Mouse (Mus musculus) forebrain, embryonic 15.5 days (tissue): ENCODE measurements at regions not wholly inside any gene's neighbourhood (a gene's known extent, or its start where the extent isn't known, plus 50 kb on each side); places are given as distances from the start of the nearest gene placed in this dataset.

Experiments used
- ATAC-seq: fragments of 200-750 bp; cut with Nextera tagmentation; replicated peaks from 2 replicates; pipeline ENCODE4 v1.8.0; 2017; ENCODE audit warnings: mild to moderate bottlenecking, moderate TSS enrichment, moderate library complexity
- H3K27ac ChIP-seq: fragments of 300-500 bp; sonication (generic); replicated peaks from 2 replicates; pipeline ENCODE4 v1.5.1; 2015; ENCODE audit warnings: mild to moderate bottlenecking, inconsistent platforms
- H3K27me3 ChIP-seq: fragments of 300-500 bp; sonication (generic); 2 replicates; pipeline ENCODE4 v1.6.1; 2015; ENCODE audit warnings: inconsistent platforms
- H3K36me3 ChIP-seq: fragments of 300-500 bp; sonication (generic); 2 replicates; pipeline ENCODE4 v1.6.1; 2015; ENCODE audit warnings: mild to moderate bottlenecking, inconsistent platforms
- H3K4me1 ChIP-seq: fragments of 300-500 bp; sonication (generic); 2 replicates; pipeline ENCODE4 v1.6.1; 2015; ENCODE audit warnings: inconsistent platforms
- H3K4me2 ChIP-seq: fragments of 300-500 bp; sonication (generic); replicated peaks from 2 replicates; pipeline ENCODE4 v1.6.1; 2015; ENCODE audit warnings: mild to moderate bottlenecking, inconsistent platforms
- H3K4me3 ChIP-seq: fragments of 300-500 bp; sonication (generic); 2 replicates; pipeline ENCODE4 v1.5.1; 2015; ENCODE audit warnings: mild to moderate bottlenecking, inconsistent platforms
- H3K9ac ChIP-seq: fragments of 300-500 bp; sonication (generic); replicated peaks from 2 replicates; pipeline ENCODE4 v1.6.1; 2015; ENCODE audit warnings: mild to moderate bottlenecking, inconsistent platforms
- H3K9me3 ChIP-seq: fragments of 300-500 bp; sonication (generic); 2 replicates; pipeline ENCODE4 v1.6.1; 2016; ENCODE audit warnings: inconsistent platforms
- WGBS: fragments of 180-500 bp; shearing (Covaris S2); methylation state at CpG from one replicate; pipeline ENCODE4 v1.1.7; 2015; ENCODE audit warnings: mixed read lengths; 5-methylcytosine and 5-hydroxymethylcytosine counted together

DNA sequence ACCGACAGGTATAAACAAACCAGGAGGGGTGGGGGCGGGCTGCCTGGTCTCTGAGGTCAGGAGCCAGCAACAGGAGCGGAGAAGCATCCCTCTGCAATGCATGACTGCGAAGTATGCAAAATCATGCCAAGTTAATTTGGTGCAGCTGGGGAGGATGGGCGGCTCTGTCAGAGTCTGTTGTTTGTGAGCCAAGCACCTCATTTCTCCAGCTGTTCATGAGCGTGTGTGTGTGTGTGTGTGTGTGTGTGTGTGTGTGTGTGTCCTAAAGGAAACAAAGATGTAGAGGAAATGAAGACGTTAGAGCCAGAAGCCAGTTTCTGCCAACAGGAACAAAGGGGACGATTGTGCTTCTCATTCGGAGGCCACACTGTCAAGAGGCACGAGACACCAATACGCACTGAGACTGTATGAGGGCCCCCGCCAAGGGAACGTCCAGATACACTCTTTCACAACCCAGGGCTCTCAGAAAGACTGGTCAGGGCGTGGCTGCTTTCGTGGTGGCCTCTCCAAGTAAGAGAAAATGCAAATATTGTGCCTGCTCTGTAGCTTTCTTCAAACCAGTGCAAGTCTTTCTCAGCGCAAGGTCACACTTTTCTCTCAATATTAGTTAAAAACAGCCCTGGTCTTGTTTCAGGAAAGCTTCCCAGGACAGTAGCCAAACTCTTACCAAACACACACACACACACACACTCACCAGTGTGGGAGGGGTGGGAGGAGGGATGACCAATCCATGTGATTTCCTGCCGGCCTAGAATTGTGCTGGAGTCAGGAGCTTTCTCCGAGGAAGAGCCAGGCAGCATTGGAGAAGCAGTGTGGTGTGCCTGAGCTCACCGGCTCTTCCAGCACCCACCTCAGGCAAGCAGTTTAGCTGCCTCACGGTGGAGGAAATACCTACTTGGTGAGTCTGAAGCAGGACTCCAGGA is 80.8 kb downstream of the Vcpkmt start:
- H3K9me3 ChIP-seq: no peaks in the 10 kb centered on the region
- H3K4me3 ChIP-seq: no peak overlapping the region
- no peaks in the 10 kb centered on the region for H3K27me3 ChIP-seq
- H3K9ac ChIP-seq: no peak overlapping the region
- H3K27ac ChIP-seq: peak overlapping the region; percentile 86
- H3K36me3 ChIP-seq: no peaks in the 10 kb centered on the region
- H3K4me1 ChIP-seq: peaks cover 31% of the 10 kb centered on the region
- WGBS: 22% methylated on average over 20 of the region's 20 CpGs
- ATAC-seq: peak; percentile 77
- 0 out of 2 replicates have a peak overlapping the region, but pooled peaks have one; percentile 5 for H3K4me2 ChIP-seq

DNA sequence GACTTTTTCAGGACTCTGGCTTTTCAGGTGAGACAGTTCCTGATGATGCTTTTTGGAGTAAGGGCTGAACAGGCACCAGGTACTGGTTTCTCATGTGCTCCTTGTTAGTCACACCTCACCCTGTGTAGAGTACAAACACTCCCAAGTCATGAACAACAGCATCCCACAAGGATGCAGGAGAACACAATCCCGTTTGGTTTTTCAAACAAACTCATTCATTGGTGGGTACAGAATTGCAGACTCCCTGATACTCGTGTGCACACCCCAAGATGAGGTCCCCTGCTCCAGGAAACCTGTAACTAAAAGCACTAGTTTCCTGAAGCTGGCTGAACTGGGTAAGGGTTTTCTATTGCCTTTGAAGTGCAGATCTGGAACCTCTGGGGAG is 81.5 kb downstream of the Vcpkmt start:
- no peak overlapping the region for H3K4me2 ChIP-seq
- H3K4me3 ChIP-seq: no peak overlapping the region
- ATAC-seq: peak; percentile 5; the same call in 1 of the 2 replicates
- no peaks in the 10 kb centered on the region for H3K36me3 ChIP-seq
- peak overlapping the region; percentile 86 for H3K27ac ChIP-seq
- no peak overlapping the region for H3K9ac ChIP-seq
- 31% methylated on average over 2 of the region's 2 CpGs for WGBS
- H3K4me1 ChIP-seq: peaks cover 35% of the 10 kb centered on the region
- H3K9me3 ChIP-seq: no peaks in the 10 kb centered on the region
- no peaks in the 10 kb centered on the region for H3K27me3 ChIP-seq

DNA sequence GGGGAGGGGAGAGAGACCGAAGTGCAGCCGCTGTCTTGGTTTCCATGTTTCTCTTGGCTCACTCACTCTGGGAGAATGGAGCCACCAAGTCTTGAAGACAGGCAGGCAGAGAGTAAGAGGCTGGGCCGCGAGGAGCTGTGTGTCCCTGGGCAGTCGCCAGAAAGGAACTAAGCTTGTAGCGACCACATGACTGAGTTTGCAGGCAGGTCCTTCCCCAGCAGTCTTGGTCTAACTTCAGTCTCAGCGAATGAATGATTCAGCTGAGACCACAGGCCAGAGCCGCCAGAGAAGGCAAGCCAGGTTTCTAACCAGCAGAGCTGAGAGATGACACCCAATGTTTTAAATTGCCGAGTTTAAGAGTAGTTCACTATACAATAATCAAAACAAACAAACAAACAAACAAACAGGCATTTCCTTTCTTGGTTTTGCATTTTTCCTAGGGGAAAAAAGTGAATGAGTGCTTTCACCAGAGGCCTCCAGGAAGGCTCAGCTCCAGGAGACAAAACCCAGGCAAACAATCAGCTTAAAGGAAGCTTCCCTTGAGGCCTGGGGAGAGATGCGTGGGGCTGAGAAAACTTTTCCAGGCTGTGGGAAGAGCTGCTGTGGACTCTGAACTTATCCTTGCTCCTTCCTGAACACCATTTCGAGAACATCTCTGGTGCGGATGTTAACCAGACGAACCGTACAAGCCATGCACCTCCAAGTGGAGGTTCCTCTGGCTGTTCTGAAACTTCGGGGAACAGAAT is 82.1 kb downstream of the Vcpkmt start:
- no peak overlapping the region for H3K4me2 ChIP-seq
- no peaks in the 10 kb centered on the region for H3K27me3 ChIP-seq
- H3K9me3 ChIP-seq: no peaks in the 10 kb centered on the region
- H3K27ac ChIP-seq: peak overlapping the region; percentile 86
- no peaks in the 10 kb centered on the region for H3K36me3 ChIP-seq
- 67% methylated on average over 15 of the region's 15 CpGs for WGBS
- H3K4me3 ChIP-seq: no peak overlapping the region
- ATAC-seq: no peak
- H3K9ac ChIP-seq: no peak overlapping the region
- peaks cover 35% of the 10 kb centered on the region for H3K4me1 ChIP-seq

DNA sequence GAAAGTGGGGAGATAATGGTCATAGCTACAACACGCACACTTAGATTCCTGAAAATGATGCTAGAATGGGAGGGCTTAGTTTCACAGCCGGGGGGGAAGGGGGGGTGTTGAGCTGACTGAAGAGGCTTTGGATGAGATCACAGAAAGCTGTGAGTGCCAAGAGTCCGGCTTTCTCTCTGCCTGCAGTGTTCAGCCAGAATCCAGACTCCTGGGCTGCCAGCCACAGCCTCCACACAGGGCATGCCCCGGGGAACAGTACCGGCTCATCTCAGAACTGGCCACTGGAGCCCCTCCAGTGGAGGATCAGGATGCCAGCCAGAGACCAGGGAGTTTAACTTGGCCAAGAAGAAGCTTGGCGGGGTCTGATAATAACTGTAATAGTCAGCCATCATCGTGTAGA is 85.7 kb downstream of the Vcpkmt start:
- H3K4me3 ChIP-seq: no peak overlapping the region
- H3K4me1 ChIP-seq: peaks cover 39% of the 10 kb centered on the region
- H3K4me2 ChIP-seq: no peak overlapping the region
- peak overlapping the region; percentile 51 for H3K27ac ChIP-seq
- H3K27me3 ChIP-seq: no peaks in the 10 kb centered on the region
- H3K9me3 ChIP-seq: no peaks in the 10 kb centered on the region
- ATAC-seq: peak; percentile 77
- no peak overlapping the region for H3K9ac ChIP-seq
- H3K36me3 ChIP-seq: no peaks in the 10 kb centered on the region
- WGBS: 51% methylated on average over 7 of the region's 7 CpGs

DNA sequence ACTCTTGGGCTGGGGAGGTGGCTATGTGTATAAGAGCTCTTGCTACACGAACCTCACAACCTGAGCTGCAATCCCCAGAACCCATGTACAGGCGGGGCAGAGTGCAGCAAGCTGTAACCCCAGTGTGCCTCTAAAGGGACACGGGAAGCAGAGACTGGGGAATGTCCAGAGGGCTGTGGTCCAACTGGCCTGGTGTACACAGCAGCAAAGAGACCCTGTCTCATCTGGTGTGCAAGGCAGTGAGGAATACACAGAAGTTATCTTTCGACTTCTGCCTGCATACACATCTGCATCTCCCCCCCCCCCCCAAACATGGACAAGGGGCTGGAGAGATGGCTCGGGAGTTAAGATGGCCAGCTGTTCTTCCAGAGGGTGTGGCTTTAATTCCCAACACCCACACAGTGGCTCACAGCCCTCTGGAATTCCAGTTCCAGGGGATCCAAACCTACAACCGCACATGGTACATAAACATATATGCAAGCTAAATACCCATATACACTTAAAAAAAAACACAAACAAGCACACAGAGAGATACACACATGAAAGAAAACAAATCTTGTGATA is 86.4 kb downstream of the Vcpkmt start:
- Histone ChIP-seq H3K4me2 (no peak overlapping the region), H3K27me3 (no peaks in the 10 kb centered on the region), H3K36me3 (no peaks in the 10 kb centered on the region), H3K4me1 (peaks cover 32% of the 10 kb centered on the region), H3K27ac (no peak overlapping the region), H3K9ac (no peak overlapping the region), H3K9me3 (no peaks in the 10 kb centered on the region), H3K4me3 (no peak overlapping the region)
- ATAC-seq: no peak
- WGBS: 83% methylated on average over 6 of the region's 6 CpGs

DNA sequence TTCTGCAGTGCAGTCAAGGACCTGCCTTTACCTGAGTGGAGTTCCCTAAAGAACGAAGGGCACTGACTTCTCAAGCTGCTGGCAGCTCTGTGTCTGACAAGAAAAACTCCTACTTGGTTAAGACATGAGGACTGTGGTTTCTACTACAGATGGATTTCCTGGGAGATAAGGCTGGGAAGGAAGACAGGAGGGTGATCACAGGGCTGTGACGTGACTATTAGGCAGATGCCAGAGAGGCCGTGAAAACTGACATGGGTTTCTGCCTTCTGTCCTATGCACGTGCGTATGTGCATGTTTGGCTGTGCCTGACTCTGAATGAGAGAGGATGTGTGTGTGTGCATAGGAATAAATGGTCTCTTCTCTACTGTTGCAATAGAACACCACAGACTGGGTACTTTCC is 87.1 kb downstream of the Vcpkmt start:
- Histone ChIP-seq H3K4me1 (peaks cover 25% of the 10 kb centered on the region), H3K9me3 (no peaks in the 10 kb centered on the region), H3K36me3 (no peaks in the 10 kb centered on the region), H3K4me2 (no peak overlapping the region), H3K27me3 (no peaks in the 10 kb centered on the region), H3K27ac (no peak overlapping the region), H3K9ac (no peak overlapping the region), H3K4me3 (no peak overlapping the region)
- ATAC-seq: no peak
- 79% methylated on average over 5 of the region's 5 CpGs for WGBS

DNA sequence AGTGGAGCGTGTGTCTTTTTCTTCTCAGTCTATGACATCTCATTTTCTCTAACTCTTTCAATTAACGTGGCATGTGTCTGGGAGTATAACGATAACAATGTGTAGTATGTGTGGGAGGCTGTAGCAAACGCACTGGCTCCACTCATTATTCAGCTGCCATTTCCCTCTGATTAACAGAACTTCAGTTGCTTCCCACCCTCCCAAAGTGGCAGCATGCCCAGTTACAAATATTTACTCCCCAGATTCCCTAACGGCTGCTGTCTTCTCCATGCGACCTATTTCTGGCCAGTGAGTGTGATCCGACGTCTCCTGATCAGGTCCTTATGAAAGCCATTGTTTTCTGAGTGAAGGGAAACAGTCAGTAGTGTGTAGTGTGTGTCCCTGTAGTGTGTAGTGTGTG is 88.2 kb downstream of the Vcpkmt start:
- no peak overlapping the region for H3K9ac ChIP-seq
- no peaks in the 10 kb centered on the region for H3K9me3 ChIP-seq
- H3K4me1 ChIP-seq: peaks cover 23% of the 10 kb centered on the region
- no peak overlapping the region for H3K27ac ChIP-seq
- H3K27me3 ChIP-seq: no peaks in the 10 kb centered on the region
- H3K4me2 ChIP-seq: no peak overlapping the region
- ATAC-seq: peak; percentile 45; the same call in 1 of the 2 replicates
- no peak overlapping the region for H3K4me3 ChIP-seq
- 39% methylated on average over 8 of the region's 8 CpGs for WGBS
- H3K36me3 ChIP-seq: no peaks in the 10 kb centered on the region

DNA sequence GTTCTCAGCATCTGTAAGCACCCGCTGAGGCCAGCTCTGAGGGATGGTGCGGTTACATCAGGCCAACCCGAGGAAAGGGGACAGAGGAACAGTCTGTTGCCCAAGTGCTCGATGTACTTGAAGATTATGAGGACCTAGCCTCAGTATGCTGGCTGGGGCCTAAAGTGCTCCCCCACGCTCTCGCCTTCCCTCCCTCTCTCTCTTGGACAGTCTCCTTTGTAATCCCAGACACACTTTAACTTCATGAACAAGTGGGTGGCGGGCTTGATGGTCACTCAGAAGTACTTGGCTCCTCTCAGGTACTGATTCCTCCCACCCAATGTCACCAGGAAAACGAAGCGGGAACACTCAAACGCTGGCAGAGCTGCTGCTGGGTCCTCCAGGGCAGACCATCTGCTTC is 93.1 kb downstream of the Vcpkmt start:
- H3K4me2 ChIP-seq: no peak overlapping the region
- H3K4me1 ChIP-seq: peaks cover 16% of the 10 kb centered on the region
- H3K27ac ChIP-seq: no peak overlapping the region
- no peaks in the 10 kb centered on the region for H3K9me3 ChIP-seq
- no peak overlapping the region for H3K9ac ChIP-seq
- no peak for ATAC-seq
- H3K36me3 ChIP-seq: no peaks in the 10 kb centered on the region
- no peak overlapping the region for H3K4me3 ChIP-seq
- H3K27me3 ChIP-seq: no peaks in the 10 kb centered on the region
- 88% methylated on average over 10 of the region's 10 CpGs for WGBS

DNA sequence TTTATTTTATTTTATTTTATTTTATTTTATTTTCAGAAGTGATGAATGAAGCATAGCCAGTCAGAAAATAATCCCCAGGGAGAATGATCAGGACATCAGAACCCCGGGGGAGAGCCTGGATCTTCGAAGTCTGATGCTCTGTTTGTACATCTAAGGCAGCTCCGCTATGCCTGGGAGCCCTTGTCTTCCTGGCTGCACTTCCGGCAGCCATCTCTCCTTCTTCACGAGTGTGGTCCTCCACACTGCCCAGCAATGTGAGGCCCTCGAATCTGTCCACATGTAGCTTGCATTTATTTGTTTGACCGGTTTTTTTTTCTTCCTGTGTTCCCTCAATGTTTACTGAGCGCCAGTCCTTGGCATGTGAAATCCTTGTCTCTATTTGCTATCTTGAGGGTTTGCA is 95.9 kb downstream of the Vcpkmt start:
- Histone ChIP-seq H3K27ac (no peak overlapping the region), H3K4me2 (no peak overlapping the region), H3K9ac (no peak overlapping the region), H3K4me3 (no peak overlapping the region), H3K9me3 (no peaks in the 10 kb centered on the region), H3K4me1 (peaks cover 8% of the 10 kb centered on the region), H3K36me3 (no peaks in the 10 kb centered on the region), H3K27me3 (no peaks in the 10 kb centered on the region)
- ATAC-seq: no peak
- 81% methylated on average over 8 of the region's 8 CpGs for WGBS

DNA sequence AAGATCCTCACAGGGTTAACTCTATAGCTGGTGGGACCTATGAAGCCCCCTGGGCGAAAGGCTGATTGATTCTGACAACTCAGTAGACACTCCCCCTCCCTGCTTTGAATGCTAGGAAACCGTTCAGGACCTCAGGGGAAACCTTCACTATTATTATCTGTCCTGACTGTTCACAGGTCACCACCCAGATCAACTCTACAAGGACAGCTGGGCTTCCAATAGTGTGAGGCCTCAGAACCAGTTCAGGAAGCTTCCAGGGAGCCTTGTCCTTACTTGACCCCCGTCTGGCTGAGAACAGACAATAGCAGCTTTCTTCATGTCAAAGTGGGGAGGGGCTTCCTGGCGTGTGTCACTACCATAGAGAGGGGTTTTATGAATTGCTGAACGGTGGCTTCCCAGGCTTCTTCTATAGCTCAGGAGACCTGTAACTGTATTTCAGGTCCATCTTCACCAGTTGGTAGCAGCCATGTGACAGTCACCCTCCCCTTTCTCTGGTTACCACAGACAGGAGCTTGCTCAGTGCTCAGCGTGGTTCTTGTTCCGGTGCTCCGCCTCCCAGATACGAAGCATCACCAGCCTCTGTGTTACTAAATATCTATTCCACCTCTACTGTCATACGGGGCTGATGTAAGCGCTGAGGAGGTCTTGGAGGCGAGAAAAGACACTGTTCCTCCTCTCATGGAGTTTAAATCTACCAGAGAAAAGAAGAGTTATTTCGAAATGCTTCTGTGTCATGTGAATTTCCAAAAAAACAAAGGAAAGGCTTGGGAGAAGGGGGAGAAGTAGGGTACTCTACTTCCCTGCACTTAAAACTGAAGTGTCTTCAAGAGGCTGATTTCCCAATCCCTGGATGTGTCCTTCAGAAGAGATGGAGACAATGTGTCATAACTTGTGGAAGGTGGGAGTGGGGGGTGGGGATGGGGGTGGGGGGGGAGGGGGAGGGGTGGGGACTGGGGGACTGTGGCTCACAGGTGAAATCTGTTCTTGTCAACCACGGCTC is 96.9 kb downstream of the Vcpkmt start:
- Histone ChIP-seq H3K9ac (no peak overlapping the region), H3K36me3 (no peaks in the 10 kb centered on the region), H3K4me1 (peaks cover 8% of the 10 kb centered on the region), H3K27ac (no peak overlapping the region), H3K4me3 (0 out of 2 replicates have a peak overlapping the region, but pooled peaks have one; percentile 3), H3K4me2 (peak overlapping the region; percentile 26), H3K9me3 (no peaks in the 10 kb centered on the region), H3K27me3 (no peaks in the 10 kb centered on the region)
- 35% methylated on average over 14 of the region's 14 CpGs for WGBS
- peak; percentile 80 for ATAC-seq

DNA sequence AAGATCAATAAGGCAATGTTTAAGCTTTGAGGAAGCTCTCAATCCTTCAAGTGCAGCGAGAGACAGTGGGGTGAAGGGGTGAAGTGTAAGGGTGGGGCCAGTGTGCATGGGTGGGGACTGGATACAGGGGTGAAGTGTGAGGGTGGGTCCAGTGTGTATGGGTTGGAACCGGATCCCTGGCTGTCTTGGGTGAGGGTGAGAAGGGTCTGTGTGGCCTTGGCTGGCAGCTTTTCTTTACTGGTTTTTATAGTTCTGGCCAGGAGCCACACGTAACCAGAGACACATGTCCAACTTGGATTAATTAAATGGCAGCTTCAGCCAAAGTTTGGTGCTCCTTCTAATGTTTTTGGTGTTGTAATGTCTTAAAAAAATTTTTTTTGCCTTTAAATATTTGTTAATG is 101.4 kb downstream of the Vcpkmt start:
- no peaks in the 10 kb centered on the region for H3K27me3 ChIP-seq
- WGBS: 82% methylated on average over 3 of the region's 3 CpGs
- no peaks in the 10 kb centered on the region for H3K9me3 ChIP-seq

More for the DNA sequence above, 101.4 kb downstream of the Vcpkmt start:
- ATAC-seq: no peak
- H3K36me3 ChIP-seq: no peaks in the 10 kb centered on the region
- H3K9ac ChIP-seq: no peak overlapping the region
- H3K4me1 ChIP-seq: peaks cover 17% of the 10 kb centered on the region
- H3K27ac ChIP-seq: no peak overlapping the region
- no peak overlapping the region for H3K4me2 ChIP-seq
- no peak overlapping the region for H3K4me3 ChIP-seq
